Mouse (Mus musculus) megakaryocyte, embryonic 14.5 days (primary cell): Measurements from ENCODE around the gene Bpifb3.

Experiments
- FLI1 ChIP-seq: IDR thresholded peaks from 2 replicates; pipeline ENCODE4 v1.6.1; 2012; ENCODE audit warnings: low read length, inconsistent platforms, mixed read lengths
- GATA1 ChIP-seq: IDR thresholded peaks from 3 replicates; pipeline ENCODE4 v1.6.1; 2012; ENCODE audit warnings: mixed read lengths, low read length, inconsistent platforms, borderline replicate concordance

- TF ChIP-seq GATA1 (no peak), FLI1 (no peak)
Measured at GRCm38 (mm10) chr2:153935348-153935747, 17.3 kb downstream of the Bpifb3 start.
